Mouse (Mus musculus) left cerebral cortex, postnatal 14 days (tissue): ENCODE data around the gene Exoc7. TPM values are rescaled to one million over a fixed set of nuclear protein-coding genes. Genes with fewer than 3 reads are reported as not detected.

Experiments used
- DNase-seq, 2 experiments: peaks; one replicate each; pipeline ENCODE4 v3.0.0; 2021 to 2022; ENCODE audit warnings: low spot score in 2 of 2, mixed read lengths in 1 of 2
- intact Hi-C: fragments of 180-260 bp; cut with DNase I; formaldehyde crosslinking; loops from one replicate; pipeline ENCODE4 v1.15.1; 2025
- long read RNA-seq, 2 experiments: library from polyadenylated mRNA; stranded (forward); transcript quantifications; one replicate each; pipeline ENCODE4 v2.0.0; 2021
- total RNA-seq, 2 experiments: library from RNA; stranded (reverse); gene quantifications; 2 replicates each; pipeline ENCODE4 v1.2.3; 2021

Gene Exoc7
- total RNA-seq: 100 to 1,000 TPM in 1 of 2 experiments, 10 to 100 TPM in 1; 92.7 to 115 TPM
- long read RNA-seq, experiment 1, transcript Exoc7-202 (18 exons, 3,205 nt): minor isoform, 12 of 140 reads
- long read RNA-seq, experiment 1, transcript Exoc7-201 (20 exons, 3,337 nt): major isoform, 94 of 140 reads
- long read RNA-seq, experiment 1, partial matches to known transcripts: 16 of 140 reads
- long read RNA-seq, experiment 1, other reads (novel, unspliced or antisense): 17 of 140 reads
- long read RNA-seq, experiment 2, transcript Exoc7-201 (20 exons, 3,337 nt): major isoform, 63 of 88 reads
- long read RNA-seq, experiment 2, partial matches to known transcripts: 11 of 88 reads
- long read RNA-seq, experiment 2, other reads (novel, unspliced or antisense): 8 of 88 reads

DNA sequence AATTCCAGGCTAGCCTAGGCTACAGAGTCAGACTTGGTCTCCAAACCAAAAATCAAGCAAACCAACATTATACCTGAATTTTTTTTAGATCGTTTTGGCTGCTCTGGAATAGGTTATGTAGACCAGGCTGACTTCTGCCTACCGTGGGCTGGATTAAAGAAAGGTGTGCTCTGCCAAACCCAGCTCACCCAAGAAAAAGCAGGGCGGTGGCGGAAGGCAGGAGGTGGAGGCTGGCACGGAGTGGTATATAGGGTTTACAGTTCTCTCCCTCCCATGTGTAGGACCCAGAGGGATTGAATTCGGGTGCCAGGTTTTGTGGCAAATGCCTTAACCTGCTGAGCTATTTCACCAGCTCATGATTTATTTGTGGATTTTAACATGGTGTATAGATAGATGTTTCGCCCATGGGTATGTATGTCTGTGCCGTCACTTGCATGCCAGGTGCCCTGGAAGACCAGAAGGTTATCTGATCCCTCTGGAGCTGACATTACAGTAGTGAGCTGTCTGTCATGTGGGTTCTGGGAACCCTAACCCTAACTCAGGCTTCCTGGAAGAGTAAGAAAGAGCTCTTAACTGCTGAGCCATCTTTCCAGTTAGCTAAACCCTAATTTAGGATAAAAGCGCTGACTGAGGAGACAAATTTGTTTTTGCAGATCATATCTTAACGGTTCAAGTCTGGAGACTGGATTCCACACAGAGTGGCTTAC is at the start of gene Exoc7:
TSS of gene Exoc7 (minus strand) at position 215 of the 707 bp plus-strand sequence.
- intact Hi-C loops: loop anchor here (5.0 kb wide), 1 partner anchor 35 kb away; the partner anchor contains the start of gene Srp68
- DNase-seq: no peak

GRCm38 (mm10) chr11:116354521-116354920 is 47.5 kb upstream of the Exoc7 start:
- intact Hi-C loops: no loop called here
- no peak for DNase-seq

DNA sequence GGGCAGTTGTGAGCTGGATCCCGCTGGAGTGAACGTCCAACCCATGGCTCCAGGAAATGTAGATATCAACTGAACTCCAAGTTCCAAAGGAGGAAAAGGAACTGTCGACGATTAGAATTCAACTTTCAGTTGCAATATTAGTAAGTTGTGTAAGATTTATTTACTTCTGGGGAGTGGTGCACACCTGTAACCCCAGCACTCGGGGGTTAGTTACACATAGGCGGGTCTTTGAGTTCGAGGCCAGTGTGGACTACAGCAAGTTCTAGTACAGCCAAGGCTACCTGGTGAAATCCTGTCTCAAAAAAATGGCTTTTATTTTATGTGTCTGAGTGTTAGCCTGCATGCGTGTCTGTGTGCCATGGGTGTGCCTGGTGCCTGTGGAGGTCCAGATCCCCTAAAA is 46.5 kb upstream of the Exoc7 start:
- DNase-seq: no peak
- intact Hi-C loops: no loop called here

DNA sequence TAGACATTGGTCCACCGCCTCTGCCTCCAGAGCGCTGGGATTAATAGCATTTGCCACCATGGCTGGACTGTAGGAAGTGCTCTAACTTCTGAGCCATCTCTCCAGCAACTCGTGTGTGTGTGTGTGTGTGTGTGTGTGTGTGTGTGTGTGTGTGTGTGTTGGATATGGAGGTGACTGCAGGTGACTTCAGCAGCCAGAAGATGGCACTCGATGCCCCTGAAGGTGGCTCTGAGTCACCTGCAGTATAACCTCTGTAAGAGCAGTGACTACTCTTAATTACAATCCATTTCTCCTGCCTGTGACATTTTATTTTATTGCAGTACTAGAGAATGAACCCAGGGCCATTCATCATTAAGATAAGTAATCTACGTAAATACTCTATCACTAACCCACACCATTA is 44.3 kb upstream of the Exoc7 start:
- no peak for DNase-seq
- intact Hi-C loops: no loop called here

GRCm38 (mm10) chr11:116347955-116348354 is 40.9 kb upstream of the Exoc7 start:
- intact Hi-C loops: no loop called here
- DNase-seq: no peak

DNA sequence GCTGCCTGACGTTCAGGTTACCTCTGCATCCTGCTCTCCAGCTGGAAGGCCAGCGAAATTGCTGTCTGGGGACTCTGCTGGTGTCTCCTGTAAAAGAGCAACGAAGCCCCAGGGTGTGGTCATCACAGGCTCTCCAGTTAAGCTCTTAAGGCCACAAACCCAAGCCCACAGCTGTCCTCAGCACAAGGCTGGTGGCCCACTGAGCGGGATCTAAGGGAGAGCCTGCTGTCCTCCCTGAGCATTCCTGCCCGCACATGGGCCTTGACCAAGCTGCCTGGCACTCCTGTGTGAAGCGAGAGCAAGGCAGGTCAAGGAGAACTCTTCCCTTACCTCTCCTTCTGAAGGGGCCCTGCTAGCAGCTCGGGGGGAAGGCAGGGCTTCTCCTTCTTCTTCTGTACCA is 40.0 kb upstream of the Exoc7 start:
- intact Hi-C loops: no loop called here
- no peak for DNase-seq

DNA sequence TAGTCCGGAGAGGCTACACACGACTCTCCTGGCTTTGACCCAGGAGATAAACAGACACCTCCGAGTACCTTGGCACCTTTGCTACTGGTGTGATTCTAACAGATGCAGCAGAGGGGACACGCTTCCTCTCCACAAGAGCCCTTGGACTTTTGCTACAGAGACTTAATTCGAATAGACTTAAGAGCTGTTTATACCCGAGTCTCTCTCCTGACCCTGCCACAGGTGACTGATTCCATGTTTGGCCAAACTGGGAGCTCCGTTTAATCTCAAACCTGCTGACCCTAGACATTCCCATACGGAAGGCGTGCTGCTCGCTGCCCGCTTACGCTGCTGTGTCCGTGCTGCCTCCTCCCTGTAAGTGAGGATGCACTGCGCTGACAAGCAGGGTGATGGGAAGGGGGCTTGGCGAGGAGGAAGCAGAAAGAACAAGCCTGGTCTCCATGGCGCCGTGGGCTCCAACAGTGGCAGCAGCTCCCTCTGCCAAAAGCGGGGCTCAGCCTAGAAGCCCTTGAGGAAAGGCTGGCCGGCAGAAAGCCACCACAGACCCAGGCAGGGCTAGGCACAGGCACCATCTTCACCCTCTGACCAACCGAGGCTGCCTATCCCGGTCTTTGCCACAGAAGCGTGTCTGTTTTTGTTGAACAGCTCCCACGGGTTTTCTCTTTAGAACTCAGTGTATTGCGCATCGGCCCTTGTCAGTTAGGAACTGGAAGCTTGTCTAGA is 35.2 kb upstream of the Exoc7 start:
- intact Hi-C loops: no loop called here

DNA sequence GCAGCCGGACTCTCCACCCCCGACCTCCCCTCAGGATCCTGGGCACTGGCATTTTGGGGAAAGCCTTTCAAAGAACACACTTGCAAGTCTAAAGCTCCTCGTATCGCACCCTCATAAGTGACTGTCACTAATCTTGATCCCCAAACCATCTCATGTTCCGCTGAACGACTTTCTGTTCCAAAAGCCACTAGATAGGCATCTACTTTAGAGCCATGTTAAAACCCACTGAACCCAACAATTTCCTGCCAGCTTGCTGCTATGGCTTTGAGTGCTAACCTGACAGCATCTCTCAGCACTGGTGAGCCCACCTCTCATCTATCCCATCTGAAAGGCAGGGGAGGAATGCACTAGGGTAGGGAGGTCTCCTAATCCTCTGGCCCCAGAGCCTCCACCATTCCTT is 30.5 kb upstream of the Exoc7 start:
- DNase-seq: no peak
- intact Hi-C loops: no loop called here

More for the DNA sequence above, 35.2 kb upstream of the Exoc7 start:
- no peak for DNase-seq

DNA sequence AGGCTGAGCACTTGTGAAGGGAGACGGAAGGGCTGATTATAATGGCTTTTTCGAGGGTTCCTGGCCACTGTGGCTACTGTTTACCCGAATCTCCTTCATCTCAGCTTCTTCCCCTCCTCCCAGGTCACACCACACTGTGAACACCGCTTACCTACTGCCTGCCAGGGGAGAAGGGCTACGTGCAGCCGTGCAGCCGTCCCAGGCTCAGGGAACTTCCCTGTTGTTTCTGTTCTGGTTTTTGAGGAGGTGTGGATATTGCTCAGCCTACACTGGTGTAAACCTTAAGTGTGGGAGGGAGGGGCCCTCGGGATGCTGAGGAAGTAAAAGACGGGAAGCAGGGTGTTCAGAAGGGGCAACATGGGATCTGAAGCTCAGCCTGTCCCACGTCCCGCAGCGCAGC is 30.0 kb upstream of the Exoc7 start:
- DNase-seq: no peak
- intact Hi-C loops: no loop called here

DNA sequence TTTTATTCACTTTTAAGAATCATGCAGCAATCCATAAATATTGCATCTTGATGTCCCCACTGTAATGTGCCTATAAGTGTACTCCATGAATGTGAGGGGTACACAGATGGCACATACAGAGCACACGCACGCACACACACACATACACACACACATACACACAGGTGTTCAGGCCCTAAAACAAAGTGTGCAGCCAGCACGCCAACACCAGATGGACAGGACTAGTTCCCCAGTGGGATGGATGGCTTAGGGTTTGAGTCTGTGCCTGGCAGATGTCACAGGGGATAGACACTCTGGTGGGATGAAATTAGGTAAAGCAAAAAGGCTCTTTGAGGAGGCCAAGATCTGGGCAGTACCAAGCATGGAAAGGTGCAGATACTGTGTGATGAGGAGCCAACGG is 29.4 kb upstream of the Exoc7 start:
- intact Hi-C loops: no loop called here

DNA sequence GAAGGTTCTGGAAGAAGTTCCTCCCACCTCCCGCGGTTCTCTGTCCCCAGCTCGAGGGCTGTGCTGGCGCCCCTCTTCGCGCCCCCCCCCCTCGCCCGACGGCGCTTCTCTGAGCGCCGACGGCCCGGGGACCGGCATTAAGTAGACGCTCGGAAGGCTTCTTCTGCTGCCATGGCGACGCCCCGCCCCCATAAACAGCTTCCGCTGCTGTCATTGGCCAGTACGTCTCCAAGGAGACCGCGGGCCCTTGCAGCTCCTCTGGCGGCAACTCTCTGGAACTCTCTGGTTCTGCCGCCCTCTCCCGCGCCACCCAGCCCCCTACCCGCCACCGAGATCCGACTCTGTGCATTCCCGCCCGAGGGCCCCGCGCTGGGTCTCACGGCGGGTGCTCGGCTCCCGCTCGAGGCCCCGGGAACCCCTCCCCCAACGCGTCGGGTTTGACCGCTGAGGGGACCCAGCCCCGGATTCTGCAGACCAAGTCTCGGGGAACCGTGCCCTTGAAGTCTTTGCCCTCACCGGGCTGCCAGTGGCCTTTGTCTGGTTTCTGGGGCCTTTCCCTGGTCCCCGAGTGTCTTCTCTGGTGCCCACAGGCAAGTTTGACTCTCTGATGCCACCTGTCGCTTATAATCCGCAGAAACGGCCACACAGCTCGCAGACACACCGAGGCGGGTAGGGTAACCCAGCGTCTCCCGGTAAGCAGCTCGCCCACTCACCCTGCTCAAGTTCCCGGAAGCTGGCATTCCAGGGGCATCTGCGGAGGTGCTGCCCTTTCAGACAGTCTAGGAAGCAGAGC is 28.4 kb upstream of the Exoc7 start, which contains the start of gene Foxj1:
TSS of gene Foxj1 (minus strand) at position 156 of the 793 bp plus-strand sequence.
- intact Hi-C loops: no loop called here
- DNase-seq: peak; percentile 98

More for the DNA sequence above, 29.4 kb upstream of the Exoc7 start:
- DNase-seq: no peak

- intact Hi-C loops: no loop called here
- DNase-seq: no peak
Observed at GRCm38 (mm10) chr11:116334417-116334782, 27.4 kb upstream of the Exoc7 start.

DNA sequence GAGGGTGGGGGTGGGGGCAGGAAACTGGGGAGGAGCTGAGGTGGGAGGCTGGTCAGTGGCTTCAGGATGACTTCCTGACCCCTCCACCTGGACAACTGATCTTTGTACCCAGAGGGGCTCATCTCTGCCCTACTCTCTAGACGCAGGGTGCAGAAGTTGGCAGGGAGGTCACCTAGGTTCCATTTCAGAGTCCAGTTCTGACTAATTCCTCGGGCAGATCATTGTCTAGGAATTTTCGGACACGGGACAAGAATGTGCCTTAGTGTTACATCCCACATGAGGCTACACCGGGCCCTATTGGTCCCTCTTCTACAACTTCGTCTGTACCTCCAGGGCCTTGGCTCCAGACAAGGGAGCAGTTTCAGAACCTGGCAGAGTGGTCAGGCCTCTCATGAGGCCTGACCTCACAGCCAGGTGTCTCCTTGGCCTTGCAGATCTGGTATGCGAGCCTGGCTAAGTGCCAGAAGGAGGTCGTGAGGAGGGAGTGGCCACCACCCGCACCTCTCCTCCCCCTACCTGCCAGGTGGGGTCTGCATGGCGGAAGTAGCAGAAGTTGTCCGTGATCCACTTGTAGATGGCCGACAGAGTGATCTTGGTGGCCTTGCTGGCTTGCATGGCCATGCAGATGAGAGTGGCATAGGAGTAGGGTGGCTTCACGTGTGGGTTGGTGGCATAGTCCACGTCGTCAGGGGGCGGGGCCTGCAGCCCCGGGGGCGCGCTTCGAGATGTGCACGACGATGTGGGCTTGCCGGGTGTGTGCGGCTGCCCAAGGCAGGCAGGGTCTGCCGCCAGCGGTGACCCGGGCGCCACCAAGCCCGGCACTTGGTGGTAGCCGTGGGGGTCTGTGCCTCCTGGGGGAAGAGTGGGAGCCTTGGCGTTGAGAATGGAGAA is 26.7 kb upstream of the Exoc7 start:
- intact Hi-C loops: no loop called here
- DNase-seq: no peak

DNA sequence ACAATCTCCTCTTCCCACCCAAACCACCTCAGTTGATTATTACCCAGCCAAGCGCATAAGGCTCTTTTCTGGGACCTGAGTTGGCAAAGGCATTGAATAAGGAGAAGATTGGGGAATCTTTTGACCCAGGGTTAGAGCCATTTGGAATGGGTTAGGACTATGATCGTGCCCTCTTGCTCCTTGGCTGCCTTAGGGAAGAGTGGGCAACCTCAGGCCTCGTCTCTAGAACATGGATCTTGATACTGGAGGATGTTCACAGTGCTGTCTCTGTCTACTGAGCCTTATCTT is 25.9 kb upstream of the Exoc7 start:
- intact Hi-C loops: no loop called here

GRCm38 (mm10) chr11:116332232-116332982 is 25.4 kb upstream of the Exoc7 start:
- intact Hi-C loops: no loop called here
- DNase-seq: peak; percentile 48 to 52

More for the DNA sequence above, 25.9 kb upstream of the Exoc7 start:
- no peak for DNase-seq

GRCm38 (mm10) chr11:116330211-116330518 is 23.1 kb upstream of the Exoc7 start:
- intact Hi-C loops: no loop called here
- no peak for DNase-seq

DNA sequence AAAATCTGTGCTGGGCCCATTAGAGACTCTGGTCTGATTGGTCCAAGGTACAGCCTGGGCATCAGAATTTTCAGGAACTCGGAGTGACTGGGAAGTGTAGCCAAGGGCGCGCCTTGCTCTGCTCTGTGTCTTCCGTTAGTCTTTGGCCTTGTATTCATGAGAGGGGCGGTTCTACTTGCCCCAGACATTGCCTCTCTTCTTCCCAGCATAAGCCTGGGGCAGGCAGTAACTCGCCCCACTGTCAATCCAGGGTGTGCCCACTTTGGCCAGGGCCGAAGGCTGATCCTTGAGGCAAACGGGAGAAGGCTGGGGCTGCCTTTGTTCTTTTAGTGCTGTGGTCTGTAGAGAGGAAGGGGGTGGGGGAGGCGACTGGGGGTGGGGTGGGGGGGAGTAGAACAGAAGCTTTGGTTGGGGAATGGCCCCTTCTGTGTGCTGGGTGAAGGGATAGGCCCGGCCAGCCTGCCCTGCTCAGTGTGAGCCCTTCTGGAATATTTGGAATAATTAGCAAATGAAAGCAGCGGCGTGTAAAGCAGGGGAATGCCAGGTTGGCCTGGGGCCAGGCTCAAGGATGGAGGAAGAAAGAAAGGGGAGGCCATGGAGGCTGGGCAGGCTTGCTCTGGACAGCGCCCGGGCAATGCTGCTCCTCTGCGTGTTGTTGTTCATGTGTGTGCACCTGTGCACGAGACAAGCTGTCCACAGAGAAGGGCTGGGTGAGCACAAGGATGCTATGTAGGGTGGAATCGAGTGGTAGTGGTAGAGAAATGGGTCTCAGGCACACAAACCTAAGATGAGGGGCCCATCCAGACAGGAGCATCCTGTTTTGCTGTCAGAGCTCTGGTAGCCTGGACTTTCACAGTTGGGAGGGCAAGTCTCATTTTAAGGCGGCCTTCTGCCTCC is 22.5 kb upstream of the Exoc7 start:
- intact Hi-C loops: no loop called here
- DNase-seq: no peak
